Mouse (Mus musculus) leukemia stem cell, adult 10-12 weeks (primary cell): ENCODE measurements around the gene Olfr355. TPM values are rescaled to one million over a fixed set of nuclear protein-coding genes. Genes with fewer than 3 reads are reported as not detected.

Experiments used
- polyA plus RNA-seq: library from polyadenylated mRNA; stranded (reverse); fragments of >175 nt; gene quantifications from 2 replicates; pipeline ENCODE4 v1.2.3, GENCODE M21; 2012; ENCODE audit warnings: low replicate concordance

Olfr355 gene
- polyA plus RNA-seq: not detected in 2 replicates

GRCm38 (mm10) chr2:36928797-36929196 is at the start of gene Olfr355:
Gene Olfr355, minus strand, starts transcription at chr2:36928897.

GRCm38 (mm10) chr2:36936821-36937220 is 8.1 kb upstream of the Olfr355 start, which contains the start of gene Olfr356:
Gene Olfr356, plus strand, starts transcription at chr2:36937121.

GRCm38 (mm10) chr2:36905380-36905779 is 23.3 kb downstream of the Olfr355 start, which contains the start of gene Olfr354:
Gene Olfr354, plus strand, starts transcription at chr2:36905680.

GRCm38 (mm10) chr2:36892836-36893235 is 35.9 kb downstream of the Olfr355 start, which contains the start of gene Olfr353:
Gene Olfr353, minus strand, starts transcription at chr2:36892936.

Other genes starting within 250 kb of the Olfr355 start
- gene Olfr346, start 243.1 kb downstream of the Olfr355 start, polyA plus RNA-seq: not detected in 2 replicates
- 0.05 TPM in 1 of 2 replicates, not detected in the other for gene Olfr347, start 197.0 kb downstream of the Olfr355 start, polyA plus RNA-seq
- gene Olfr348, start 144.6 kb downstream of the Olfr355 start, polyA plus RNA-seq: not detected in 2 replicates
- 0.03 TPM in 1 of 2 replicates, not detected in the other for gene Olfr50, start 138.4 kb downstream of the Olfr355 start, polyA plus RNA-seq
- not detected in 2 replicates for gene Olfr3, start 111.9 kb downstream of the Olfr355 start, polyA plus RNA-seq
- gene Olfr350, start 82.6 kb downstream of the Olfr355 start, polyA plus RNA-seq: not detected in 2 replicates
- not detected in 2 replicates for gene Olfr351, start 66.2 kb downstream of the Olfr355 start, polyA plus RNA-seq
- not detected in 2 replicates for gene Olfr352, start 60.4 kb downstream of the Olfr355 start, polyA plus RNA-seq
- gene Olfr353, start 36.0 kb downstream of the Olfr355 start, polyA plus RNA-seq: 0.03 TPM in 1 of 2 replicates, not detected in the other
- not detected in 2 replicates for gene Olfr354, start 23.2 kb downstream of the Olfr355 start, polyA plus RNA-seq
- gene Olfr356, start 8.2 kb upstream of the Olfr355 start, polyA plus RNA-seq: not detected in 2 replicates
- gene Olfr357, start 64.9 kb upstream of the Olfr355 start, polyA plus RNA-seq: 0.03 TPM in 1 of 2 replicates, not detected in the other
- not detected in 2 replicates for gene Olfr358, start 80.4 kb upstream of the Olfr355 start, polyA plus RNA-seq
- gene Olfr360, start 136.8 kb upstream of the Olfr355 start, polyA plus RNA-seq: not detected in 2 replicates
- not detected in 2 replicates for gene Olfr361, start 160.4 kb upstream of the Olfr355 start, polyA plus RNA-seq
- not detected in 2 replicates for gene Olfr362, start 189.0 kb upstream of the Olfr355 start, polyA plus RNA-seq
- gene Olfr364-ps1, start 210.4 kb upstream of the Olfr355 start, polyA plus RNA-seq: not detected in 2 replicates